Mouse (Mus musculus) intestine, embryonic 15.5 days (tissue): ENCODE results near the gene Hnrnpr. TPM values are rescaled to one million over a fixed set of nuclear protein-coding genes. Genes with fewer than 3 reads are reported as not detected.
A peak's percentile ranks its signal among the peaks of the same experiment; 100 is the strongest.

Source experiments
- ATAC-seq: fragments of 200-750 bp; cut with Nextera tagmentation; 2 replicates; pipeline ENCODE4 v1.8.0; 2017; ENCODE audit warnings: moderate TSS enrichment, moderate library complexity
- H3K27ac ChIP-seq: fragments of 300-500 bp; sonication (generic); 2 replicates; pipeline ENCODE4 v1.5.1; 2015; ENCODE audit warnings: mild to moderate bottlenecking, inconsistent platforms
- H3K27me3 ChIP-seq: fragments of 300-500 bp; sonication (generic); replicated peaks from 2 replicates; pipeline ENCODE4 v1.6.1; 2015; ENCODE audit warnings: inconsistent platforms
- H3K36me3 ChIP-seq: fragments of 300-500 bp; sonication (generic); 2 replicates; pipeline ENCODE4 v1.6.1; 2015; ENCODE audit warnings: inconsistent platforms
- H3K4me1 ChIP-seq: fragments of 300-500 bp; sonication (generic); replicated peaks from 2 replicates; pipeline ENCODE4 v1.6.1; 2015; ENCODE audit warnings: inconsistent platforms
- H3K4me2 ChIP-seq: fragments of 300-500 bp; sonication (generic); replicated peaks from 2 replicates; pipeline ENCODE4 v1.6.1; 2015; ENCODE audit warnings: mild to moderate bottlenecking, inconsistent platforms
- H3K4me3 ChIP-seq: fragments of 300-500 bp; sonication (generic); replicated peaks from 2 replicates; pipeline ENCODE4 v1.5.1; 2015; ENCODE audit warnings: inconsistent platforms
- H3K9ac ChIP-seq: fragments of 300-500 bp; sonication (generic); 2 replicates; pipeline ENCODE4 v1.6.1; 2015; ENCODE audit warnings: inconsistent platforms
- H3K9me3 ChIP-seq: fragments of 300-500 bp; sonication (generic); 2 replicates; pipeline ENCODE4 v1.6.1; 2016; ENCODE audit warnings: inconsistent platforms
- WGBS: fragments of 180-500 bp; shearing (Covaris S2); methylation state at CpG from one replicate; pipeline ENCODE4 v1.1.7; 2015; 5-methylcytosine and 5-hydroxymethylcytosine counted together
- polyA plus RNA-seq: library from polyadenylated mRNA; unstranded; fragments of >200 nt; fragmentation: Nextera tagmentation; extraction: Ambion mirVana; gene quantifications from 2 replicates; pipeline ENCODE4 v1.2.1, GENCODE M21; 2015

Hnrnpr gene
- polyA plus RNA-seq, 1 experiment from 2014 or later, result 128 TPM

DNA sequence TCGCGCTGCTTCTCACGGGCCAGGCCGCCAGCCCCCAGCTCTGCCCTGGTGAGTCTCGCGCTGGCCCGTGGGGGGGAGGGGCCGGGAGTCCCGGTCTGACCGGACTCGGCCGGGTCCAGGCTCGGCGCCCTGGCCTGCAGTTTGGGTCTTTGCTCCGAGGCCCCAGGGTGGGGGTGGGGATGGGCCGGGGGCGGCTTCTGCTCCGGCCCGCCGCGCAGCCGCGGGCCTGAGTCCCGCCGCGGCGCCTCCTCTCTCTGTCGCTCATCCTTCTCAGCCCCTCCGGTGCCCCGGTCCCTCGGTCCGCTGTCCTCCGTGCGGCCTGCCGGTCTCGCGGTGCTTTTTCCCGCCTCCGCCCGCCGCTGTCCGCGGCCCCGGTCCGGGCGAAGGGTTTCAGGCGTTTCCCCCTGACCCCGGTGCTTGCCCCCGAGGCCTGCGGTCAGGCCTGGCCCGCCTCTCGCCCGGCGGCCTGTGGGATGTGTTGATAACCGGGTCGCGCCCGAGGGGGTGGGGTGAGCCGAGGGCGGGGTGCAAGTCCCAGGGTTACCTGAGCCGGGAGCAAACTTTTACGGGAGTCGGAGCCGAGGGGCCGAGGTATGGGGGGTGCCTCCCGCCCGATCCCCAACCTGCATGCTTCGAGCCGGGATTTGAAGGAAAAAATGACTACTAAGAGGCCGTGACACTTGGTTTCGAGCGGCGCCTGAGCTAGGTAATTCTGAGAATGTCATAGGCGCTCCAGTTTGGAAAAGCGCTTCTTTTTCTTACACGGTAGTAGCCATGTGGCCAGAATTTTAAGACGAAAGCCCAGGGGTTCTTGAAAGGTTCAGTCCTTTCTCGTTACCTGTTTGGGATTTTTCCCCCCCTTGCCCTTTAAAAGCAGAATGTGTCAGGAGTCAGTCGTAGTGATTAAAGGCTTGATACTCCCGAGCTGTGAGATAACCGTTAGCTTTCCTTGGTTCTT, 579 bp downstream of the Hnrnpr start:
- Histone ChIP-seq H3K9ac (peak overlapping the region; percentile 93), H3K4me2 (peak overlapping the region; percentile 64), H3K27me3 (no peaks in the 10 kb centered on the region), H3K4me3 (peak overlapping the region; percentile 99), H3K9me3 (no peaks in the 10 kb centered on the region), H3K27ac (peak overlapping the region; percentile 95), H3K36me3 (no peaks in the 10 kb centered on the region), H3K4me1 (peaks cover 9% of the 10 kb centered on the region)
- under 1% methylated on average over 72 of the region's 81 CpGs for whole genome bisulfite sequencing
- peak; percentile 65 for ATAC-seq

DNA sequence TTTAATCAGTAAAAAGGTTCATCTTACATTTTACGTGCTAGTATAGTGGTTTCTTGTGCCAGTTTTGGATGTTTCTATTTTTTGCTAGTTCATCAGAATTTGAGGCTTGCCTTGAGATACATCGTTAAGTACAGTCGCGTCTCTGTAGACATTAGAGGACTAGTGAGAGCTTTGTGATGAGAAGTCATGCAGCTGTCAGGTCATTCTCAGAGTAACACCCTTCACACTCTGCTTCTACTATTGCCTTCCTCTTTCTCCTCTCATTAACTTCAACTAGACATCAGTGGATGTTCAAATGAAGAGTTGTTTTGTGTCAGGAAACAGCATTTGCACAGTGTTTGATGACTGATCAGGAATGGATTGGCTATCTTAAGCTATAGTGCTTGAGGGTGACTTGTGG, 1.9 kb downstream of the Hnrnpr start:
- peaks cover 9% of the 10 kb centered on the region for H3K4me1 ChIP-seq
- no peak for ATAC-seq
- peak overlapping the region; percentile 99 for H3K4me3 ChIP-seq
- no peaks in the 10 kb centered on the region for H3K27me3 ChIP-seq
- no peaks in the 10 kb centered on the region for H3K36me3 ChIP-seq
- peak overlapping the region; percentile 27; the same call in 1 of the 2 replicates for H3K9ac ChIP-seq
- H3K9me3 ChIP-seq, result no peaks in the 10 kb centered on the region
- 9% methylated on average over 4 of the region's 4 CpGs for WGBS
- H3K4me2 ChIP-seq, result peak overlapping the region; percentile 64
- no peak overlapping the region for H3K27ac ChIP-seq

DNA sequence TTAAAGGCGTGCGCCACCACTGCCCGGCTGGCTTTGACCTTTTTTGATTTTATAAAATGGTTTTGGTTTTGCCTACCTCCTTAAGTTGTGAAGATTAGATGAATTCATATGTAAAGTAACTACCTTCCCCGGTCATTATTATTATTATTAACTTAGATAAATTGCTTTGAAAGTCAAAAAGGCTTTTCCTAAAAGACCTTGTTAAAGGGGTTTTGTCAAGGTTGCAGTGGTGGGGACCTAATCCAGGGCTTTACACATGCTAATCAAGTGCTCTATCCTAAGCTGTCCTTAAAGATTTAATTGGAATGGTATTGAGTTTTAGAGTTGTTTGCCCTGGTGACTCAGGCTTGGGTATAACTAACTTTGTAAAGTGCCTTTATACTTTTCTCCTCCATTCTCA, 6.9 kb downstream of the Hnrnpr start:
- Histone ChIP-seq H3K27me3 (no peaks in the 10 kb centered on the region), H3K4me3 (no peak overlapping the region), H3K36me3 (peaks cover 23% of the 10 kb centered on the region; the same call in 1 of the 2 replicates), H3K4me1 (peaks cover 9% of the 10 kb centered on the region), H3K9ac (no peak overlapping the region), H3K4me2 (no peak overlapping the region), H3K27ac (no peak overlapping the region), H3K9me3 (no peaks in the 10 kb centered on the region)
- ATAC-seq, result no peak
- WGBS, result 94% methylated on average over 4 of the region's 4 CpGs

- H3K9ac ChIP-seq, result no peak overlapping the region
- no peak for ATAC-seq
- no peak overlapping the region for H3K4me3 ChIP-seq
- peaks cover 27% of the 10 kb centered on the region; the same call in 1 of the 2 replicates for H3K36me3 ChIP-seq
- no peak overlapping the region for H3K27ac ChIP-seq
- H3K4me1 ChIP-seq, result 0 out of 2 replicates have a peak, but pooled peaks cover 1% of the 10 kb centered on the region
- no peaks in the 10 kb centered on the region for H3K9me3 ChIP-seq
- 81% methylated on average over 4 of the region's 4 CpGs for WGBS
- H3K27me3 ChIP-seq, result no peaks in the 10 kb centered on the region
- H3K4me2 ChIP-seq, result no peak overlapping the region
These were observed 9.3 kb downstream of the Hnrnpr start for GRCm38 (mm10) chr4:136320016-136320415.

DNA sequence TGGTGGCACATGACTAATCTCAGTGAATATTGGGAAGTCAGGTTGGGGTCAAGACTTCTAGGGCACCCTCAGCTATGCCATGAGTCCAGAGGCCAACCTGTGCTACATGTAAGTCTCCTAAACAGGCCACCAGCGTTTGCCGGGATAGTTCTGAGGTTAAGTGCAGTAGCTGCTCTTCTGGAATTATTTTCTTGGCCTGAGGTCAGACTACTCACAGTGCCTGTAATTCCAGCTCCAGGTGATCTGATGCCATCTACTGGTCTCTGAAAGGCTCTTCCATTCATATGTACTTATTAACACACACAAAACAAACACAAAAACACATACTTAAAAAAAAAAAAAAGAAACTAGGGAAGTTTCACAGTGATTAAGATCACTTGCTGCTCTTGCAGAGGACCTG, 13.5 kb downstream of the Hnrnpr start:
- ATAC-seq, result no peak
- no peak overlapping the region for H3K9ac ChIP-seq
- no peak overlapping the region for H3K27ac ChIP-seq
- no peak overlapping the region for H3K4me2 ChIP-seq
- peaks cover 20% of the 10 kb centered on the region for H3K36me3 ChIP-seq
- H3K4me3 ChIP-seq, result no peak overlapping the region
- no peaks in the 10 kb centered on the region for H3K4me1 ChIP-seq
- no peaks in the 10 kb centered on the region for H3K27me3 ChIP-seq
- H3K9me3 ChIP-seq, result no peaks in the 10 kb centered on the region
- WGBS, result 59% methylated on average over 2 of the region's 2 CpGs

DNA sequence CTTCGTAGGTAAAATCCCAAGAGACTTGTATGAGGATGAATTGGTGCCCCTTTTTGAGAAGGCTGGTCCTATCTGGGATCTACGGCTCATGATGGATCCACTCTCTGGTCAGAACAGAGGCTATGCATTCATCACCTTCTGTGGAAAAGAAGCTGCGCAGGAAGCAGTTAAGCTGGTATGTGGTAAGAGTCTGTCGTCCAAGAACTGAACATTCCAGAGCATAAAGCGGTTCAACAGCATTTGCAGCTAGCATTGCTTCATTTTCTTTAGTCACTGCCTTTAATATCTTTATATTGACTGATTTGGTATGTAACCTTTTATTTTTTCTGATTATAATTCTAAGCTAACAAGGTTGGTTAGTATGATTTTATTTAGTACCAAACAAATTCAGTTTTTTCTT, 16.5 kb downstream of the Hnrnpr start:
- H3K27ac ChIP-seq, result no peak overlapping the region
- H3K4me3 ChIP-seq, result no peak overlapping the region
- H3K9ac ChIP-seq, result no peak overlapping the region
- H3K27me3 ChIP-seq, result no peaks in the 10 kb centered on the region
- H3K4me1 ChIP-seq, result no peaks in the 10 kb centered on the region
- WGBS, result 86% methylated on average over 5 of the region's 5 CpGs
- no peak overlapping the region for H3K4me2 ChIP-seq
- H3K9me3 ChIP-seq, result no peaks in the 10 kb centered on the region
- H3K36me3 ChIP-seq, result peaks cover 8% of the 10 kb centered on the region
- no peak for ATAC-seq

- ATAC-seq, result no peak
- Histone ChIP-seq H3K27me3 (no peaks in the 10 kb centered on the region), H3K9ac (no peak overlapping the region), H3K27ac (no peak overlapping the region), H3K9me3 (no peaks in the 10 kb centered on the region), H3K36me3 (peaks cover 8% of the 10 kb centered on the region; the same call in 1 of the 2 replicates), H3K4me1 (no peaks in the 10 kb centered on the region), H3K4me3 (no peak overlapping the region), H3K4me2 (no peak overlapping the region)
These were observed 17.4 kb downstream of the Hnrnpr start for GRCm38 (mm10) chr4:136328115-136328514.

- Histone ChIP-seq H3K4me2 (no peak overlapping the region), H3K36me3 (peaks cover 13% of the 10 kb centered on the region; the same call in 1 of the 2 replicates), H3K27me3 (no peaks in the 10 kb centered on the region), H3K27ac (no peak overlapping the region), H3K4me3 (no peak overlapping the region), H3K4me1 (no peaks in the 10 kb centered on the region), H3K9me3 (no peaks in the 10 kb centered on the region), H3K9ac (no peak overlapping the region)
- ATAC-seq, result no peak
- WGBS, result 94% methylated on average over 3 of the region's 3 CpGs
These were observed 21.0 kb downstream of the Hnrnpr start for GRCm38 (mm10) chr4:136331709-136332108.

- 73% methylated on average over 3 of the region's 3 CpGs for WGBS
These were observed 22.4 kb downstream of the Hnrnpr start for GRCm38 (mm10) chr4:136333191-136333590.

DNA sequence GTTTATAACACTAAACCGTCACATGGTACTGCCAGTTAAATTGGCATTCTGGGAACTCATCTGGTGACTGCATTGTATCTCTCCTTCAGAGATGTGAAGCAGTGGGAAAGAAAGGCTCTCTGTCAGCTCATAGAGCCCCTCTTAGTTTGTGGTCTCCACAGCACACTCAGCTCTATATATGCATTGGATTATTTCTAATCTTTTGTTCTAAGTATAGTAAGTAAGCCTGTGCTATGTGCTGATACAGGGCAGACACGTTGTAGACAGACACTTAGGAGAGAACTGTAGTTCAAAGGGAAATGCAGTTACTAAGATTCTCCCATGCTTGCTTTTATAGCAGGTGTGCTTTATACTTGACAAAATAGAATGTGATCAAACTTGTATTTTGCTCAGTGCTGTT, 24.3 kb downstream of the Hnrnpr start:
- Histone ChIP-seq H3K4me1 (no peaks in the 10 kb centered on the region), H3K4me3 (no peak overlapping the region), H3K9me3 (no peaks in the 10 kb centered on the region), H3K27me3 (no peaks in the 10 kb centered on the region), H3K9ac (no peak overlapping the region), H3K36me3 (peaks cover 22% of the 10 kb centered on the region; the same call in 1 of the 2 replicates), H3K4me2 (no peak overlapping the region), H3K27ac (no peak overlapping the region)
- WGBS, result 61% methylated on average over 2 of the region's 2 CpGs
- no peak for ATAC-seq

More at GRCm38 (mm10) chr4:136333191-136333590, 22.4 kb downstream of the Hnrnpr start:
- H3K27ac ChIP-seq, result no peak overlapping the region
- H3K4me2 ChIP-seq, result no peak overlapping the region
- H3K9ac ChIP-seq, result no peak overlapping the region
- ATAC-seq, result no peak
- no peak overlapping the region for H3K4me3 ChIP-seq
- no peaks in the 10 kb centered on the region for H3K9me3 ChIP-seq
- peaks cover 20% of the 10 kb centered on the region; the same call in 1 of the 2 replicates for H3K36me3 ChIP-seq
- no peaks in the 10 kb centered on the region for H3K27me3 ChIP-seq
- no peaks in the 10 kb centered on the region for H3K4me1 ChIP-seq

DNA sequence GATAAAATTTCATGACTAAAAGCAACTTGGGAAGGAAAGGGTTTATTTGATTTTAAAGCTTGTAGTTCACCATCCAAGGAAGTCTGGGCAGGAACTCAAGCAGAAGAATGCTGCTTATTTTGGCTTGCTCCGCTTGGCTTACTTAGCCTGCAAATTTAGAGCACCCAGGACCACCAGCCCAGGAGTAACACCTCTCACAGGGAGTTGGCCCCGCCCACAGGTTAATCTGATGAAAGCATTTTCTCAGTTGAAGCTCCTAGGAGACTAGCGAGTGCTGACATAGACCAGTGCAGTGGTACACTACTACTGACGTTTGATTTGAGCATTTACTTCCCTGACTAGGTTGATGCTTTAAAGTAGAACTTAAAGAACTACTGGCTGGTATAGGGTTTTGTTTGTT, 26.4 kb downstream of the Hnrnpr start:
- Histone ChIP-seq H3K27me3 (no peaks in the 10 kb centered on the region), H3K4me2 (no peak overlapping the region), H3K9me3 (no peaks in the 10 kb centered on the region), H3K4me1 (no peaks in the 10 kb centered on the region), H3K36me3 (peaks cover 19% of the 10 kb centered on the region; the same call in 1 of the 2 replicates), H3K4me3 (no peak overlapping the region), H3K9ac (no peak overlapping the region), H3K27ac (no peak overlapping the region)
- WGBS, result 75% methylated on average over 4 of the region's 4 CpGs
- no peak for ATAC-seq

DNA sequence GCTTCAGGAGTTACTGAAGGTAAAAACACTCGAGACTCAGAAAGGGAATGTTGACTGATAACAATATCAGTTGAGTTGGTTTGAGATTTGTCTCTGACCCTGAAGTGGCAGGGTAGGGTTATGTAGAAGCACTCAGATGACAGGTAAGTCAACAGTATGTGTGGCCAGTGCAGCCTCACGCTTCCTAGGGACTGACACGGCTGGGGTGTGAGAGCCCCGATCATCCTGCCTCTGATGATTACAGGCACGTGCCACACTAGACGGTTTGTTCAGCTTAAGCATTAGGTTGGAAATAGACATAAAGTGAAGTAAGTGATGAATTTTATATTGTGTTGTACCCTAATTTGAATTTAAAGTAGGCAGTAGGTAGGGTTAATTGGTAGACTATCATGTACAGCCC, 38.9 kb downstream of the Hnrnpr start:
- Histone ChIP-seq H3K36me3 (peaks cover 21% of the 10 kb centered on the region), H3K27me3 (no peaks in the 10 kb centered on the region), H3K4me2 (no peak overlapping the region), H3K4me1 (no peaks in the 10 kb centered on the region), H3K27ac (no peak overlapping the region), H3K9ac (no peak overlapping the region), H3K4me3 (no peak overlapping the region), H3K9me3 (no peaks in the 10 kb centered on the region)
- WGBS, result 68% methylated on average over 6 of the region's 6 CpGs
- ATAC-seq, result no peak

DNA sequence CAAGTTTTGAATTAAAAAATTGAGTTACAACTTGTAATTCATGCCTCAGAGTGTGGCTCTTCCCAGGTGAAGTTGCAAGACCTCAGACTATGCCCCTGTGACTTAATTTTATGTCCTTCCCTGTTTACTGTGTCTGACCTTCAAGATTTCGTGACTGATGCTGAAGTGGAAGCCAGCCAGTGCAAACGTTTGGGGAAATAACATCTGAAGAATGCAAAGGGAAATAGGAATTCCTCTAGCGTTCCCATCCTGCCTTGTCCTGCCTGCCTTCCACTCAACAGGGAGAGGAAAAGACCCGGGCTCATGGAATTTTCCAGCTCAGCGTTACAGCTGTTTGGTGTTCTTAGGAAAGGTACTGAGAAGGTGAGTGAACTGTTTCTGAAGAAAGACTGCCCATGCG, 46.3 kb downstream of the Hnrnpr start:
- Histone ChIP-seq H3K27ac (no peak overlapping the region), H3K4me3 (no peak overlapping the region), H3K9ac (no peak overlapping the region), H3K4me2 (no peak overlapping the region), H3K9me3 (no peaks in the 10 kb centered on the region), H3K27me3 (no peaks in the 10 kb centered on the region), H3K36me3 (peaks cover 20% of the 10 kb centered on the region), H3K4me1 (no peaks in the 10 kb centered on the region)
- ATAC-seq, result no peak
- WGBS, result 64% methylated on average over 6 of the region's 6 CpGs
